Mouse (Mus musculus) forebrain, embryonic 15.5 days (tissue): Measurements from ENCODE around the gene Rps12. TPM values are rescaled to one million over a fixed set of nuclear protein-coding genes. Genes with fewer than 3 reads are reported as not detected.

Experiments
- ATAC-seq: fragments of 200-750 bp; cut with Nextera tagmentation; replicated peaks from 2 replicates; pipeline ENCODE4 v1.8.0; 2017; ENCODE audit warnings: mild to moderate bottlenecking, moderate TSS enrichment, moderate library complexity
- H3K27ac ChIP-seq: fragments of 300-500 bp; sonication (generic); replicated peaks from 2 replicates; pipeline ENCODE4 v1.5.1; 2015; ENCODE audit warnings: mild to moderate bottlenecking, inconsistent platforms
- H3K27me3 ChIP-seq: fragments of 300-500 bp; sonication (generic); 2 replicates; pipeline ENCODE4 v1.6.1; 2015; ENCODE audit warnings: inconsistent platforms
- H3K36me3 ChIP-seq: fragments of 300-500 bp; sonication (generic); 2 replicates; pipeline ENCODE4 v1.6.1; 2015; ENCODE audit warnings: mild to moderate bottlenecking, inconsistent platforms
- H3K4me1 ChIP-seq: fragments of 300-500 bp; sonication (generic); 2 replicates; pipeline ENCODE4 v1.6.1; 2015; ENCODE audit warnings: inconsistent platforms
- H3K4me2 ChIP-seq: fragments of 300-500 bp; sonication (generic); replicated peaks from 2 replicates; pipeline ENCODE4 v1.6.1; 2015; ENCODE audit warnings: mild to moderate bottlenecking, inconsistent platforms
- H3K4me3 ChIP-seq: fragments of 300-500 bp; sonication (generic); 2 replicates; pipeline ENCODE4 v1.5.1; 2015; ENCODE audit warnings: mild to moderate bottlenecking, inconsistent platforms
- H3K9ac ChIP-seq: fragments of 300-500 bp; sonication (generic); replicated peaks from 2 replicates; pipeline ENCODE4 v1.6.1; 2015; ENCODE audit warnings: mild to moderate bottlenecking, inconsistent platforms
- H3K9me3 ChIP-seq: fragments of 300-500 bp; sonication (generic); 2 replicates; pipeline ENCODE4 v1.6.1; 2016; ENCODE audit warnings: inconsistent platforms
- WGBS: fragments of 180-500 bp; shearing (Covaris S2); methylation state at CpG from one replicate; pipeline ENCODE4 v1.1.7; 2015; ENCODE audit warnings: mixed read lengths; 5-methylcytosine and 5-hydroxymethylcytosine counted together
- polyA plus RNA-seq: library from polyadenylated mRNA; unstranded; fragments of >200 nt; fragmentation: Nextera tagmentation; extraction: Ambion mirVana; gene quantifications from 2 replicates; pipeline ENCODE4 v1.2.1, GENCODE M21; 2015

Rps12 gene
- polyA plus RNA-seq, 1 experiment from 2014 or later: 122 TPM

DNA sequence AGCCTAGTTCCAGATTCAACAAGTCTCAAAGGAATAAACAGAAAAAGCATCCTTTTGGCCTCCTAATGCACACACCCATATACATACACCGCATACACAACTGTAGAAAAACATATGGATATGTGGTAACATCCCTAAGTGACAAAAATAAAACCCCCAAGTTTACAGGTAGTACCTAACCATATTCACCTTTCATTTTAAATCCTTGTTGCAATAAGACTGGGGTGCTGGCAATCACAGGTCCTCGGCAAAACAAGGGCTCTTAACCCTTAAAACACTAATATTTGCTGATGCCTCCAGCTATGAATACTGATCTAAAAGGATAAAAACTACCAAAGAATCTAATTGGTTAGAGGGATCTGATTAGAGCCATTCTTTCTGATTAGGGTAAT is 3.6 kb downstream of the Rps12 start:
- Histone ChIP-seq H3K9me3 (no peaks in the 10 kb centered on the region), H3K27me3 (no peaks in the 10 kb centered on the region), H3K36me3 (peaks cover 46% of the 10 kb centered on the region), H3K4me1 (peaks cover 34% of the 10 kb centered on the region), H3K9ac (no peak overlapping the region), H3K4me3 (no peak overlapping the region), H3K4me2 (no peak overlapping the region), H3K27ac (no peak overlapping the region)
- 23% methylated on average over 2 of the region's 2 CpGs for WGBS
- ATAC-seq: no peak

GRCm38 (mm10) chr10:23782855-23783492 is 4.1 kb downstream of the Rps12 start:
- Histone ChIP-seq H3K27me3 (no peaks in the 10 kb centered on the region), H3K9ac (no peak overlapping the region), H3K36me3 (peaks cover 46% of the 10 kb centered on the region), H3K4me2 (no peak overlapping the region), H3K4me1 (peaks cover 29% of the 10 kb centered on the region), H3K4me3 (no peak overlapping the region), H3K9me3 (no peaks in the 10 kb centered on the region), H3K27ac (no peak overlapping the region)
- 29% methylated on average over 2 of the region's 2 CpGs for WGBS
- no peak for ATAC-seq

- Histone ChIP-seq H3K4me3 (no peak overlapping the region), H3K4me1 (peaks cover 26% of the 10 kb centered on the region), H3K27me3 (no peaks in the 10 kb centered on the region), H3K9ac (no peak overlapping the region), H3K9me3 (no peaks in the 10 kb centered on the region), H3K4me2 (no peak overlapping the region), H3K36me3 (peaks cover 46% of the 10 kb centered on the region), H3K27ac (no peak overlapping the region)
- WGBS: 85% methylated on average over 11 of the region's 11 CpGs
- no peak for ATAC-seq
Measured at GRCm38 (mm10) chr10:23781760-23782735, 5.0 kb downstream of the Rps12 start.

DNA sequence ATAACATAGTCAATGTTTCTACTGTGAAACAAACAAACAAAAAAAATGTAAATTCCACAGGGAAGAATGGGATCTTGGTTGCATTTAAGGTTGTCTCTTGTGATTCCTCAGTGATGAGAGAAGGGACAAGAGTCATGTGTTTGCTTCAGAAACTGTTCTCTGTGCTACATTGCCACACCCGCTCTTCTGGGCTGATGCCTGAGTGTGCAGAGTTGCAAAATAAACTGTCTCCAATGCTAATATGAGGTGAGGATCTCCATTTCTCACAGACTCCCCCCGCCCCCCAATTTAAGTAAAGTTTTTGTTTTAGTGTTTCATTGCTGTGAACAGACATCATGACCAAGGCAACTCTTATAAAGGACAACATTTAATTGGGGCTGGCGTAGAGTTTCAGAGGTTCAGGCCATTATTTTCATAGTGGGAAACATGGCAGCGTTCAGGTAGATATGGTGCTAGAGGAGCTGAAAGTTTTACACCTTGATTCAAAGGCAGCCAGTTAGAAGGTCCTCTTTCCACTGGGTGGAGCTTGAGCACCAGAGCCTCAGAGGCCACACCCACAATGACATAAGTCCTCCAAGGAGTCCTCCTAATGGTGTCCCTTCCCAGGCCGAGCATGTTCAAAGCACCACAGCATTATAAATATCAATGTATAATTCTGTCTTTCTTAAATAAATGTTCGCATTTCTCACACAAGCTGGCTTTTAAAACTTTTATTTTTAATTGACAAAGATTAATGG is 6.4 kb downstream of the Rps12 start:
- peaks cover 45% of the 10 kb centered on the region for H3K36me3 ChIP-seq
- H3K27me3 ChIP-seq: no peaks in the 10 kb centered on the region
- no peak overlapping the region for H3K4me2 ChIP-seq
- peaks cover 18% of the 10 kb centered on the region for H3K4me1 ChIP-seq
- H3K4me3 ChIP-seq: no peak overlapping the region
- WGBS: 90% methylated on average over 6 of the region's 6 CpGs
- no peak for ATAC-seq
- no peaks in the 10 kb centered on the region for H3K9me3 ChIP-seq
- H3K9ac ChIP-seq: no peak overlapping the region
- no peak overlapping the region for H3K27ac ChIP-seq

GRCm38 (mm10) chr10:23777288-23777945 is 9.7 kb downstream of the Rps12 start:
- Histone ChIP-seq H3K4me3 (no peak overlapping the region), H3K4me1 (no peaks in the 10 kb centered on the region), H3K27ac (no peak overlapping the region), H3K4me2 (no peak overlapping the region), H3K9me3 (no peaks in the 10 kb centered on the region), H3K27me3 (no peaks in the 10 kb centered on the region), H3K36me3 (peaks cover 16% of the 10 kb centered on the region; the same call in 1 of the 2 replicates), H3K9ac (no peak overlapping the region)
- ATAC-seq: peak; percentile 78
- WGBS: 31% methylated on average over 5 of the region's 5 CpGs

GRCm38 (mm10) chr10:23754166-23754565 is 32.9 kb downstream of the Rps12 start:
- ATAC-seq: no peak
- Histone ChIP-seq H3K4me1 (no peaks in the 10 kb centered on the region), H3K4me2 (no peak overlapping the region), H3K4me3 (no peak overlapping the region), H3K27ac (no peak overlapping the region), H3K9ac (no peak overlapping the region), H3K9me3 (no peaks in the 10 kb centered on the region), H3K27me3 (no peaks in the 10 kb centered on the region), H3K36me3 (no peaks in the 10 kb centered on the region)
- WGBS: 80% methylated on average over 7 of the region's 7 CpGs

Other genes with a start within 250 kb of the Rps12 start
- gene Slc18b1, start 9.7 kb upstream of the Rps12 start, polyA plus RNA-seq: 15.8 and 16.5 TPM in 2 replicates
- gene Vnn3, start 64.2 kb upstream of the Rps12 start, polyA plus RNA-seq: 0.10 TPM in 1 of 2 replicates, not detected in the other
- gene Vnn1, start 107.4 kb upstream of the Rps12 start, polyA plus RNA-seq: 0.13 and 0.19 TPM in 2 replicates
- not detected in 2 replicates for gene Taar1, start 133.1 kb upstream of the Rps12 start, polyA plus RNA-seq
- not detected in 2 replicates for gene Taar2, start 151.3 kb upstream of the Rps12 start, polyA plus RNA-seq
- gene Taar3, start 162.3 kb upstream of the Rps12 start, polyA plus RNA-seq: not detected in 2 replicates
- gene Taar4, start 173.2 kb upstream of the Rps12 start, polyA plus RNA-seq: not detected in 2 replicates
- not detected in 2 replicates for gene Taar5, start 183.4 kb upstream of the Rps12 start, polyA plus RNA-seq
- gene Taar6, start 198.4 kb upstream of the Rps12 start, polyA plus RNA-seq: not detected in 2 replicates
- gene Taar7a, start 206.2 kb upstream of the Rps12 start, polyA plus RNA-seq: not detected in 2 replicates
- gene Taar7b, start 212.7 kb upstream of the Rps12 start, polyA plus RNA-seq: not detected in 2 replicates
- gene Taar7d, start 239.9 kb upstream of the Rps12 start, polyA plus RNA-seq: not detected in 2 replicates